ENCODE assay signal across 12 mouse cellular contexts in the genomic region with DNA sequence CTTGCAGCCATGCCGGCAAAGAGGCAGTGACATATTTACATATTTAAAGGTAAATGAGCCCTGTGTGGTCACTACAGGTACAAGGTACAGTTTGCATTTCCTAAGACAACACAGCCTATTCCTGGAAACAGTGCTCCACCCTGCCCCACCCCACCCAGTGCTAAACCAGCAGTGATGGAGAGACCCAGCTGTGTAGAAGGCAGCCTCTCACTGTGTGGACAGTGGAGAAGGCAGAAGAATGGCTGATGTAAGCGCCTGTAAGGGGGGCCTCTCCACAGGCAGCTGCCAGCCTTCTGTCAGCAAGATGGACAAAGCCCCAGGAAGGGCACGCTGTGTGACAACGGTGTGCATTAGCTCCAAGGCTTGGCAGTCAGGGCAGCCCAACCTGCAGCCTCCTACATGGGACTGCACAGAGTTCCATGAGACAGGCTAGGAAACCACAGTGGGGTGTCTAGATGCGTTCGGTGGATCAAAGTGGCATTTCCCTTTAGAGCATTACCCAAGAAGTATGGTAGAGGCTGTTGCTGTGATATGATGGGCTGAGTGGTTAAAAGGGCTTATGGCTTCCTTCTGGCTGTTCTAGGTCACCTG.
DNase-seq lines count a peak whose midpoint lies in the region; ATAC-seq and TF ChIP-seq lines count a peak whose summit lies in the region.
"Had no signal": no experiment of that assay in that cellular context is flagged by ENCODE, and none has a peak within 500 bp of the region (broad histone marks: within the 10 kb centered on the region; RNA-seq: fewer than 3 reads in every experiment).

No protein-coding gene starts in this region.

- no peaks in the 10 kb centered on the region for H3K36me3 ChIP-seq in neural tube, embryonic 11.5 days (ENCODE audit: control insufficient read depth, insufficient read depth, low read length)
- no peaks in the 10 kb centered on the region for H3K36me3 ChIP-seq in forebrain, embryonic 14.5 days (ENCODE audit: control insufficient read depth, insufficient read depth, low read length)
- no peaks in the 10 kb centered on the region for H3K36me3 ChIP-seq in hindbrain, postnatal 0 days (ENCODE audit: insufficient read depth, low read length)
- no peaks in the 10 kb centered on the region for H3K36me3 ChIP-seq in stomach, postnatal 0 days (ENCODE audit: control insufficient read depth, insufficient read depth, low read length)
- H3K36me3 ChIP-seq: embryonic facial prominence, embryonic 13.5 days; neural tube, embryonic 12.5 days had no signal

- H3K4me2 ChIP-seq in neural tube, embryonic 11.5 days (ENCODE audit: low read depth) = no peak overlapping the region
- no peak overlapping the region for H3K4me2 ChIP-seq in forebrain, embryonic 14.5 days (ENCODE audit: low read length)
- no peak overlapping the region for H3K4me2 ChIP-seq in hindbrain, postnatal 0 days (ENCODE audit: low read depth, low read length)
- H3K4me2 ChIP-seq in stomach, postnatal 0 days (replicated peaks; ENCODE audit: low read depth) = no peak overlapping the region
- H3K4me2 ChIP-seq: embryonic facial prominence, embryonic 13.5 days; neural tube, embryonic 12.5 days had no signal

- peak; percentile 35; the same call in 1 of the 2 replicates for ATAC-seq in neural tube, embryonic 11.5 days (ENCODE audit: insufficient read depth, low FRiP score, low TSS enrichment)
- ATAC-seq in forebrain, embryonic 14.5 days = peak; percentile 55
- ATAC-seq in hindbrain, postnatal 0 days = 0 out of 2 replicates have a peak, but pooled peaks have one; percentile 10
- ATAC-seq in stomach, postnatal 0 days (ENCODE audit: low FRiP score, low TSS enrichment) = peak; percentile 95
- ATAC-seq: activated CD4-positive, CD25-positive, alpha-beta regulatory T cell, adult 4 months had no signal

- peaks cover 2% of the 10 kb centered on the region; the same call in 1 of the 2 replicates for H3K4me1 ChIP-seq in neural tube, embryonic 11.5 days (ENCODE audit: control insufficient read depth, insufficient read depth, low read length)
- 0 out of 2 replicates have a peak, but pooled peaks cover 4% of the 10 kb centered on the region for H3K4me1 ChIP-seq in forebrain, embryonic 14.5 days (ENCODE audit: control insufficient read depth, insufficient read depth, low read length)
- no peaks in the 10 kb centered on the region for H3K4me1 ChIP-seq in hindbrain, postnatal 0 days (ENCODE audit: insufficient read depth, low read length)
- H3K4me1 ChIP-seq in stomach, postnatal 0 days (replicated peaks; ENCODE audit: control insufficient read depth, insufficient read depth) = no peaks in the 10 kb centered on the region
- H3K4me1 ChIP-seq: embryonic facial prominence, embryonic 13.5 days had no signal

- no peak overlapping the region for H3K27ac ChIP-seq in neural tube, embryonic 11.5 days (ENCODE audit: low read depth, low read length)
- H3K27ac ChIP-seq in forebrain, embryonic 14.5 days (ENCODE audit: low read depth, low read length) = no peak overlapping the region
- H3K27ac ChIP-seq in hindbrain, postnatal 0 days = no peak overlapping the region
- no peak overlapping the region for H3K27ac ChIP-seq in stomach, postnatal 0 days (replicated peaks)
- H3K27ac ChIP-seq: embryonic facial prominence, embryonic 13.5 days; kidney, postnatal 0 days; liver, embryonic 14.5 days; neural tube, embryonic 12.5 days had no signal

- H3K9ac ChIP-seq in neural tube, embryonic 11.5 days (ENCODE audit: low read length) = no peak overlapping the region
- no peak overlapping the region for H3K9ac ChIP-seq in forebrain, embryonic 14.5 days (ENCODE audit: low read length)
- no peak overlapping the region for H3K9ac ChIP-seq in hindbrain, postnatal 0 days (replicated peaks; ENCODE audit: low read length)
- no peak overlapping the region for H3K9ac ChIP-seq in stomach, postnatal 0 days (ENCODE audit: low read length)
- H3K9ac ChIP-seq: embryonic facial prominence, embryonic 13.5 days; liver, embryonic 14.5 days; neural tube, embryonic 12.5 days had no signal

- H3K27me3 ChIP-seq in neural tube, embryonic 11.5 days (ENCODE audit: control insufficient read depth, insufficient read depth, low read length) = no peaks in the 10 kb centered on the region
- no peaks in the 10 kb centered on the region for H3K27me3 ChIP-seq in forebrain, embryonic 14.5 days (replicated peaks; ENCODE audit: control insufficient read depth, insufficient read depth, low read length)
- no peaks in the 10 kb centered on the region for H3K27me3 ChIP-seq in hindbrain, postnatal 0 days (ENCODE audit: insufficient read depth, low read length)
- H3K27me3 ChIP-seq in stomach, postnatal 0 days (ENCODE audit: control insufficient read depth, insufficient read depth, low read length) = no peaks in the 10 kb centered on the region
- H3K27me3 ChIP-seq: neural tube, embryonic 12.5 days had no signal

- H3K4me3 ChIP-seq in neural tube, embryonic 11.5 days (ENCODE audit: low read depth, low read length) = no peak overlapping the region
- no peak overlapping the region for H3K4me3 ChIP-seq in forebrain, embryonic 14.5 days (ENCODE audit: low read depth, low read length)
- no peak overlapping the region for H3K4me3 ChIP-seq in hindbrain, postnatal 0 days (ENCODE audit: low read length)
- no peak overlapping the region for H3K4me3 ChIP-seq in stomach, postnatal 0 days (ENCODE audit: low read depth, low read length)
- H3K4me3 ChIP-seq: embryonic facial prominence, embryonic 13.5 days; neural tube, embryonic 12.5 days had no signal

- DNase-seq in neural tube, embryonic 11.5 days (ENCODE audit: low spot score) = peak; percentile 18
- DNase-seq in neural tube, embryonic 10.5 days (ENCODE audit: extremely low spot score, low spot score) = no peak
- DNase-seq in forebrain, embryonic 14.5 days (ENCODE audit: low spot score) = no peak
- DNase-seq in hindbrain, postnatal 0 days (ENCODE audit: low spot score) = no peak
- peak; percentile 70 for DNase-seq in stomach, postnatal 0 days (ENCODE audit: low spot score)
- DNase-seq in adrenal gland, postnatal 25 days = no peak
- DNase-seq in ovary, postnatal 10 days (ENCODE audit: low spot score) = no peak

- 72% methylated on average over 6 of the region's 6 CpGs for WGBS in neural tube, embryonic 11.5 days
- 58% methylated on average over 6 of the region's 6 CpGs for WGBS in forebrain, embryonic 14.5 days
- 36% methylated on average over 6 of the region's 6 CpGs for WGBS in hindbrain, postnatal 0 days
- 74% methylated on average over 6 of the region's 6 CpGs for WGBS in stomach, postnatal 0 days

- no peak for TF ChIP-seq EP300 in stomach, postnatal 0 days (optimal IDR thresholded peaks at IDR 0.05)

- TF ChIP-seq CTCF in hindbrain, postnatal 0 days (IDR thresholded peaks at IDR 0.05; ENCODE audit: low read depth) = no peak
- no peak for TF ChIP-seq CTCF in stomach, postnatal 0 days (IDR thresholded peaks at IDR 0.05; ENCODE audit: low read depth)

- H3K9me3 ChIP-seq in neural tube, embryonic 11.5 days (ENCODE audit: control insufficient read depth, low read length) = no peaks in the 10 kb centered on the region
- H3K9me3 ChIP-seq in forebrain, embryonic 14.5 days (replicated peaks; ENCODE audit: control insufficient read depth, low read length) = no peaks in the 10 kb centered on the region
- H3K9me3 ChIP-seq in hindbrain, postnatal 0 days (ENCODE audit: low read length) = no peaks in the 10 kb centered on the region
- H3K9me3 ChIP-seq in stomach, postnatal 0 days (ENCODE audit: control insufficient read depth, low read length) = no peaks in the 10 kb centered on the region
- H3K9me3 ChIP-seq: embryonic facial prominence, embryonic 13.5 days; neural tube, embryonic 12.5 days had no signal

Comparison
In these comparisons a context has a peak if more than half of its experiments do, and no peak if none do; other contexts are left out.
1. DNase-seq: peak in neural tube, embryonic 11.5 days (single experiment) and stomach, postnatal 0 days (single experiment); none in neural tube, embryonic 10.5 days (single experiment), forebrain, embryonic 14.5 days (single experiment), hindbrain, postnatal 0 days (single experiment), adrenal gland, postnatal 25 days (single experiment) and ovary, postnatal 10 days (single experiment).
2. ATAC-seq: peak in every context shown above with its lines; median percentile 95 in stomach, postnatal 0 days; 55 in forebrain, embryonic 14.5 days; 35 in neural tube, embryonic 11.5 days; 10 in hindbrain, postnatal 0 days.